Mouse (Mus musculus): ENCODE measurements at regions not wholly inside any gene's neighbourhood (a gene's known extent, or its start where the extent isn't known, plus 50 kb on each side); places are given as distances from the start of the nearest gene placed in this dataset.

GRCm38 (mm10) chr10:38875667-38876245 is 54.2 kb upstream of the Rfpl4b start:
- in situ Hi-C loops (cut with MboI; ENCODE audit: low sequenced_read_pairs), result loop anchor here (25.0 kb wide), 1 partner anchor 637 kb away; no protein-coding TSS in a partner anchor

GRCm38 (mm10) chr10:38879271-38879670 is 57.7 kb upstream of the Rfpl4b start:
- in situ Hi-C loops (cut with MboI; ENCODE audit: low sequenced_read_pairs), result loop anchor here (25.0 kb wide), 1 partner anchor 633 kb away; no protein-coding TSS in a partner anchor

GRCm38 (mm10) chr10:38880642-38881187 is 59.1 kb upstream of the Rfpl4b start:
- in situ Hi-C loops (cut with MboI; ENCODE audit: low sequenced_read_pairs), result loop anchor here (25.0 kb wide), 1 partner anchor 632 kb away; no protein-coding TSS in a partner anchor

- in situ Hi-C loops (cut with MboI; ENCODE audit: low sequenced_read_pairs), result loop anchor here (25.0 kb wide), 1 partner anchor 630 kb away; no protein-coding TSS in a partner anchor
Measured at GRCm38 (mm10) chr10:38882154-38882553, 60.6 kb upstream of the Rfpl4b start.

GRCm38 (mm10) chr10:38883816-38884599 is 62.4 kb upstream of the Rfpl4b start:
- in situ Hi-C loops (cut with MboI; ENCODE audit: low sequenced_read_pairs), result loop anchor here (25.0 kb wide), 1 partner anchor 628 kb away; no protein-coding TSS in a partner anchor

GRCm38 (mm10) chr10:38884641-38885040 is 63.1 kb upstream of the Rfpl4b start:
- in situ Hi-C loops (cut with MboI; ENCODE audit: low sequenced_read_pairs), result loop anchor here (25.0 kb wide), 1 partner anchor 628 kb away; no protein-coding TSS in a partner anchor

GRCm38 (mm10) chr10:38886441-38886840 is 64.9 kb upstream of the Rfpl4b start:
- in situ Hi-C loops (cut with MboI; ENCODE audit: low sequenced_read_pairs), result loop anchor here (25.0 kb wide), 1 partner anchor 626 kb away; no protein-coding TSS in a partner anchor

- in situ Hi-C loops (cut with MboI; ENCODE audit: low sequenced_read_pairs), result loop anchor here (25.0 kb wide), 1 partner anchor 624 kb away; no protein-coding TSS in a partner anchor
Measured at GRCm38 (mm10) chr10:38887896-38888295, 66.3 kb upstream of the Rfpl4b start.

GRCm38 (mm10) chr10:38894706-38895105 is 70.6 kb upstream of the Lama4 start:
- in situ Hi-C loops (cut with MboI; ENCODE audit: low sequenced_read_pairs), result loop anchor here (25.0 kb wide), 1 partner anchor 618 kb away; no protein-coding TSS in a partner anchor

- in situ Hi-C loops (cut with MboI; ENCODE audit: low sequenced_read_pairs), result loop anchor here (25.0 kb wide), 1 partner anchor 617 kb away; no protein-coding TSS in a partner anchor
Measured at GRCm38 (mm10) chr10:38895656-38896055, 69.7 kb upstream of the Lama4 start.

GRCm38 (mm10) chr10:38897573-38897972 is 67.7 kb upstream of the Lama4 start:
- in situ Hi-C loops (cut with MboI; ENCODE audit: low sequenced_read_pairs), result loop anchor here (25.0 kb wide), 1 partner anchor 615 kb away; no protein-coding TSS in a partner anchor

GRCm38 (mm10) chr10:38906121-38906520 is 59.2 kb upstream of the Lama4 start:
- in situ Hi-C loops (cut with MboI; ENCODE audit: low sequenced_read_pairs), result no loop called here

GRCm38 (mm10) chr10:38907835-38908234 is 57.5 kb upstream of the Lama4 start:
- in situ Hi-C loops (cut with MboI; ENCODE audit: low sequenced_read_pairs), result no loop called here

GRCm38 (mm10) chr10:38908277-38908676 is 57.0 kb upstream of the Lama4 start:
- in situ Hi-C loops (cut with MboI; ENCODE audit: low sequenced_read_pairs), result no loop called here

- in situ Hi-C loops (cut with MboI; ENCODE audit: low sequenced_read_pairs), result no loop called here
Measured at GRCm38 (mm10) chr10:38909152-38909732, 56.1 kb upstream of the Lama4 start.

- in situ Hi-C loops (cut with MboI; ENCODE audit: low sequenced_read_pairs), result no loop called here
Measured at GRCm38 (mm10) chr10:38909843-38910242, 55.5 kb upstream of the Lama4 start.

GRCm38 (mm10) chr10:38913013-38913412 is 52.3 kb upstream of the Lama4 start:
- in situ Hi-C loops (cut with MboI; ENCODE audit: low sequenced_read_pairs), result no loop called here

Data from CH12F3 (cell line).